Mouse (Mus musculus) liver, embryonic 16.5 days (tissue): ENCODE results near the gene Tmem168. TPM values are rescaled to one million over a fixed set of nuclear protein-coding genes. Genes with fewer than 3 reads are reported as not detected.

Experiments used
- ATAC-seq: fragments of 200-750 bp; cut with Nextera tagmentation; 2 replicates; pipeline ENCODE4 v1.8.0; 2017; ENCODE audit warnings: low read depth, mild to moderate bottlenecking, moderate number of reproducible peaks, moderate library complexity
- H3K27ac ChIP-seq: fragments of 300-500 bp; sonication (generic); 2 replicates; pipeline ENCODE4 v1.5.1; 2014; ENCODE audit warnings: mild to moderate bottlenecking, low read length
- H3K27me3 ChIP-seq: fragments of 300-500 bp; sonication (generic); 2 replicates; pipeline ENCODE4 v1.6.1; 2014; ENCODE audit warnings: low read depth, low read length, mixed read lengths; ENCODE audit not compliant: control insufficient read depth, insufficient read depth
- H3K36me3 ChIP-seq: fragments of 300-500 bp; sonication (generic); 2 replicates; pipeline ENCODE4 v1.6.1; 2014; ENCODE audit warnings: mild to moderate bottlenecking; ENCODE audit not compliant: control insufficient read depth, insufficient read depth
- H3K4me1 ChIP-seq: fragments of 300-500 bp; sonication (generic); 2 replicates; pipeline ENCODE4 v1.6.1; 2014; ENCODE audit warnings: low read depth, low read length, mixed read lengths; ENCODE audit not compliant: control insufficient read depth
- H3K4me2 ChIP-seq: fragments of 300-500 bp; sonication (generic); 2 replicates; pipeline ENCODE4 v1.6.1; 2014; ENCODE audit warnings: low read depth, low read length, mixed read lengths
- H3K4me3 ChIP-seq: fragments of 300-500 bp; sonication (generic); 2 replicates; pipeline ENCODE4 v1.5.1; 2014; ENCODE audit warnings: low read depth, mild to moderate bottlenecking, low read length
- H3K9ac ChIP-seq: fragments of 300-500 bp; sonication (generic); 2 replicates; pipeline ENCODE4 v1.6.1; 2014; ENCODE audit warnings: low read depth, low read length
- H3K9me3 ChIP-seq: fragments of 300-500 bp; sonication (generic); replicated peaks from 2 replicates; pipeline ENCODE4 v1.6.1; 2016; ENCODE audit warnings: low read length; ENCODE audit not compliant: control insufficient read depth
- WGBS: fragments of 180-500 bp; shearing (Covaris S2); extraction: QIAGEN DNeasy Blood & Tissue Kit; methylation state at CpG from one replicate; pipeline ENCODE4 v1.1.7; 2014; ENCODE audit not compliant: insufficient replicate concordance; 5-methylcytosine and 5-hydroxymethylcytosine counted together
- polyA plus RNA-seq: library from polyadenylated mRNA; unstranded; fragments of >200 nt; fragmentation: Nextera tagmentation; extraction: Ambion mirVana; gene quantifications from 2 replicates; pipeline ENCODE4 v1.2.1, GENCODE M21; 2015

The Tmem168 gene
- polyA plus RNA-seq, 1 experiment from 2014 or later: 13.1 TPM

DNA sequence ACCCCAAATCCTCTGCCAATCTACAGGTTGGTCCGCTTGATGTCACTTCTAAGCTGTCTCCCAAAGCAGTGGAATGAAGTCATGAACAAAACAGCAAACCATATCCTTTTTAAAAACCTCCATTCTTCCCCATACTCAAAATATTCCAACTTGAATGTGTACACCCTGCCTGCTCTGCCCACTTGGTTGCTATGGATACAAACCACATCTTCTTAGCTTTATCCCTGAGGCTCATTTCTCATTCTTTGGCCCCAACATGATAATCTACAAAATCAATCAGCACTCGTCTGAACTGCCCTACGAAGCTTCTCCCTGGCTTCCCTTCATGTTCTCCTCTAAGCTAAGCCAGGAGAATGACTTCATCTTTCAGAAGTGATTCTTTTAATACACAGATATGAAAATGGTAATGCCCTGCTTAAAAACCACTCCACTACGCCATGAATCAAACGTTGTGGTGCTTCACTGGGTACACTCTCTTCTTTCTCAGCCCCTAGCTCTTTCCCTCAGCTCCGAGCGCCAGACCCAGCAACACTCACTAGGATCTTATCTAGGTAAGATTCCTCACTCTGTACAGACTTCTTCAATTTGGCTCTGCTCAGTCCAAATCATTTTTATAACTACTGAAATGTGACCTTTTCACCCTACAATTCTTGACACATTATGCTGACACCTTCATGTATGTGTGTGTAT is 70.5 kb downstream of the Tmem168 start:
- WGBS: 53% methylated on average over 7 of the region's 7 CpGs
- ATAC-seq: no peak
- no peak overlapping the region for H3K4me3 ChIP-seq

More for the DNA sequence above, 70.5 kb downstream of the Tmem168 start:
- H3K4me1 ChIP-seq: no peaks in the 10 kb centered on the region
- H3K4me2 ChIP-seq: no peak overlapping the region
- H3K9me3 ChIP-seq: no peaks in the 10 kb centered on the region
- no peaks in the 10 kb centered on the region for H3K36me3 ChIP-seq
- H3K27me3 ChIP-seq: no peaks in the 10 kb centered on the region
- H3K9ac ChIP-seq: no peak overlapping the region
- no peak overlapping the region for H3K27ac ChIP-seq

Other genes starting within 250 kb of the Tmem168 start
- 2.5 and 3.4 TPM in 2 replicates for gene Bmt2, start 69.9 kb upstream of the Tmem168 start, polyA plus RNA-seq
- gene Gpr85, start 231.8 kb upstream of the Tmem168 start, polyA plus RNA-seq: 0.20 and 0.21 TPM in 2 replicates